Mouse (Mus musculus) CH12.LX (cell line): Measurements from ENCODE around the gene Tshz2. TPM values are rescaled to one million over a fixed set of nuclear protein-coding genes. Genes with fewer than 3 reads are reported as not detected.

Source experiments
- DNase-seq: peaks from one replicate; pipeline ENCODE4 v3.0.0-alpha.2; 2013; ENCODE audit errors: extremely low read depth
- H3K27ac ChIP-seq: 2 replicates; pipeline ENCODE4 v1.5.1; 2012; ENCODE audit warnings: low read depth, mild to moderate bottlenecking, control low read depth, moderate library complexity; ENCODE audit not compliant: insufficient read depth
- H3K27me3 ChIP-seq: replicated peaks from 2 replicates; pipeline ENCODE3; 2012; ENCODE audit warnings: inconsistent platforms
- H3K36me3 ChIP-seq, 2 experiments: replicated peaks in 1 of 2; 2 replicates each; pipeline versions ENCODE3 to v1.6.1; 2012; ENCODE audit warnings: inconsistent platforms in 1 of 2, low read length in 1 of 2, mild to moderate bottlenecking in 1 of 2, mixed read lengths in 1 of 2, moderate library complexity in 1 of 2; ENCODE audit not compliant: control insufficient read depth in 1 of 2, insufficient read depth in 1 of 2
- H3K4me1 ChIP-seq, 2 experiments: 2 replicates each; pipeline ENCODE4 v1.6.1; 2012; ENCODE audit warnings: inconsistent platforms in 1 of 2, moderate library complexity in 1 of 2; ENCODE audit not compliant: insufficient read depth in 2 of 2, control insufficient read depth in 1 of 2
- H3K4me2 ChIP-seq: 2 replicates; pipeline ENCODE4 v1.6.1; 2012; ENCODE audit warnings: low read depth, mild to moderate bottlenecking, control low read depth; ENCODE audit not compliant: poor library complexity, insufficient read depth, severe bottlenecking
- H3K4me3 ChIP-seq, 3 experiments: fragments of 150-350 bp in 1 of 3; sonication (generic) in 1 of 3; replicated peaks in 1 of 3; 2 replicates each; pipeline versions ENCODE3 to v1.5.1; 2011 to 2012; ENCODE audit warnings: low read depth in 2 of 3, low read length in 2 of 3, mild to moderate bottlenecking in 2 of 3, moderate library complexity in 2 of 3, control low read depth in 1 of 3, improper control_type of control experiment in 1 of 3, inconsistent platforms in 1 of 3, mixed read lengths in 1 of 3; ENCODE audit not compliant: poor library complexity in 1 of 3
- H3K79me2 ChIP-seq: replicated peaks from 2 replicates; pipeline ENCODE4 v1.6.1; 2012; ENCODE audit warnings: mild to moderate bottlenecking, moderate library complexity; ENCODE audit not compliant: control insufficient read depth, poor library complexity, insufficient read depth, severe bottlenecking; ENCODE audit errors: extremely low read depth
- H3K9ac ChIP-seq: 2 replicates; pipeline ENCODE4 v1.6.1; 2012; ENCODE audit warnings: low read depth, mild to moderate bottlenecking, control low read depth, moderate library complexity; ENCODE audit not compliant: insufficient read depth
- H3K9me3 ChIP-seq: replicated peaks from 2 replicates; pipeline ENCODE3; 2012; ENCODE audit warnings: low read length, inconsistent platforms, mixed read lengths
- BHLHE40 ChIP-seq: IDR thresholded peaks from 2 replicates; pipeline ENCODE4 v1.6.1; 2011; ENCODE audit warnings: mild to moderate bottlenecking, low read depth, low read length, improper control_type of control experiment
- CHD1 ChIP-seq: IDR thresholded peaks from 2 replicates; pipeline ENCODE4 v1.6.1; 2012; ENCODE audit warnings: low read depth, low read length, improper control_type of control experiment, inconsistent platforms
- CHD2 ChIP-seq: IDR thresholded peaks from 2 replicates; pipeline ENCODE4 v1.6.1; 2011; ENCODE audit warnings: low read length, improper control_type of control experiment
- ELF1 ChIP-seq: IDR thresholded peaks from 2 replicates; pipeline ENCODE4 v1.6.1; 2014; ENCODE audit warnings: low read depth, mild to moderate bottlenecking, inconsistent platforms, low read length, improper control_type of control experiment
- GABPA ChIP-seq: IDR thresholded peaks from 2 replicates; pipeline ENCODE4 v1.6.1; 2012; ENCODE audit warnings: low read depth, low read length, improper control_type of control experiment, inconsistent platforms; ENCODE audit not compliant: insufficient replicate concordance
- HCFC1 ChIP-seq: IDR thresholded peaks from 2 replicates; pipeline ENCODE4 v1.6.1; 2012; ENCODE audit warnings: low read depth, mild to moderate bottlenecking, inconsistent platforms, low read length, improper control_type of control experiment
- MAX ChIP-seq: IDR thresholded peaks from 2 replicates; pipeline ENCODE4 v1.6.1; 2011; ENCODE audit warnings: low read length, improper control_type of control experiment
- MAZ ChIP-seq: IDR thresholded peaks from 2 replicates; pipeline ENCODE4 v1.6.1; 2012; ENCODE audit warnings: low read depth, mild to moderate bottlenecking, inconsistent platforms, low read length, improper control_type of control experiment, moderate library complexity
- NELFE ChIP-seq: IDR thresholded peaks from 2 replicates; pipeline ENCODE4 v1.6.1; 2011; ENCODE audit warnings: low read depth, low read length, improper control_type of control experiment
- PAX5 ChIP-seq: IDR thresholded peaks from 2 replicates; pipeline ENCODE4 v1.6.1; 2012; ENCODE audit warnings: low read length, inconsistent platforms, mixed read lengths
- POLR2A ChIP-seq: IDR thresholded peaks from 2 replicates; pipeline ENCODE4 v1.6.1; 2011; ENCODE audit warnings: low read depth, mild to moderate bottlenecking, improper control_type of control experiment, low read length
- SMC3 ChIP-seq: IDR thresholded peaks from 2 replicates; pipeline ENCODE4 v1.6.1; 2011; ENCODE audit warnings: low read depth, low read length, improper control_type of control experiment
- TCF12 ChIP-seq: IDR thresholded peaks from 2 replicates; pipeline ENCODE4 v1.6.1; 2014; ENCODE audit warnings: low read depth, mild to moderate bottlenecking, inconsistent platforms, low read length, improper control_type of control experiment
- USF2 ChIP-seq: conservative IDR thresholded peaks from 2 replicates; pipeline ENCODE4 v1.6.1; 2011; ENCODE audit warnings: low read depth, low read length, improper control_type of control experiment
- ZC3H11A ChIP-seq: IDR thresholded peaks from 2 replicates; pipeline ENCODE4 v1.6.1; 2012; ENCODE audit warnings: low read depth, mild to moderate bottlenecking, inconsistent platforms, low read length, improper control_type of control experiment
- ZKSCAN1 ChIP-seq: IDR thresholded peaks from 2 replicates; pipeline ENCODE4 v1.6.1; 2012; ENCODE audit warnings: low read depth, inconsistent platforms, low read length, improper control_type of control experiment, borderline replicate concordance
- ZNF384 ChIP-seq: IDR thresholded peaks from 2 replicates; pipeline ENCODE4 v1.6.1; 2012; ENCODE audit warnings: low read depth, low read length, improper control_type of control experiment, inconsistent platforms
- dilution Hi-C: fragments of 300-500 bp; cut with MboI; formaldehyde crosslinking; loops from 2 replicates; pipeline ENCODE4 v1.14.3; 2020; ENCODE audit warnings: low sequenced_read_pairs; ENCODE audit not compliant: extremely low pct_unique_long_range_greater_than_20kb, extremely low pct_ligation_motif_present
- in situ Hi-C: fragments of 300-500 bp; cut with MboI; formaldehyde crosslinking; loops from 3 replicates; pipeline ENCODE4 v1.14.3; 2019; ENCODE audit warnings: low sequenced_read_pairs, low pct_ligation_motif_present, low pct_unique_long_range_greater_than_20kb, mixed read lengths
- polyA plus RNA-seq: library from polyadenylated mRNA; unstranded; fragments of >175 nt; gene quantifications from 2 replicates; pipeline ENCODE4 v1.2.1, GENCODE M21; 2012; ENCODE audit warnings: low read depth; ENCODE audit not compliant: insufficient read length
- total RNA-seq, 2 experiments: library from RNA; depleted of rRNA; stranded (reverse); fragments of 300-350 nt in 1 of 2; fragments of >200 nt in 1 of 2; gene quantifications; 2 replicates each; pipeline ENCODE4 v1.2.3; 2012 to 2014

The Tshz2 gene
- total and polyA plus RNA-seq, 3 experiments, result not detected

DNA sequence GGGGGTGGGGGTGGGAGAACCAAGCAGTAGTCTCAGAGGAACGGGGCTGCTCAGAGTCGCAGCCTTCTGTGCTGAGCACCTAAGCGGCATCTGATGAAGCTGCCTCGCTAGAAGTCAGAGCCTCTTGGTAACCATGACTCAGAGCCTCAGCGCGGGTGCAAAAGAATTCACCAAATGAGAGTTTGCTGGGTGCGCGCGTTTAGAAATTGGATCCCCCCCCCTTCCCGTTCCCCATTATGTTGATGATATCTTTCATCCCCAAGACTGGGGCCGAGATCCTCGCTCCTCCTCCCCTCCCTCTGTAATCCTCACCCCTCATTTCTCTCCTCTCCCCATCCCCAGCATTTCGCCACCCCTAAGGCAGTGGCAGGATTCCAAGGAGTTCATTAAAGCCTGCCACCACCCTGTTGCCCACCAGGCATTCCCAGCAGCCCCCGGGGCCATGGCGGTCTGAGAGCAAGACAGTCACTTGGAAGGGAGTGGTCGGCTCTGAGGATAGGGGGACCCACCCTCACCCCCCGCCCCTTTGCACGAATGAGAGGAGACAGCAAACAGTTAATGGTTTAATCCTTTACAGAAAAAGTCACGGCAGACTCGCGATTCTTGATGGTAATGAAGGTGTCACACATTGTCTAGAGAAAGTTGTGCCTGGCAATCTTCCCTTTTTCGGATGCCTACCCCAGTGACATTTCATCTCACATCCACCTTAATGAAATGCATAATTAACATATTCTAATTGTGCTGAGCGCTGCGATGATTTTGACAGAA is 328.8 kb downstream of the Tshz2 start:
- Histone ChIP-seq H3K79me2 (no peaks in the 10 kb centered on the region), H3K9me3 (peaks cover 85% of the 10 kb centered on the region), H3K9ac (no peak overlapping the region), H3K4me2 (no peak overlapping the region), H3K4me3 (no peak overlapping the region), H3K4me1 (no peaks in the 10 kb centered on the region), H3K27me3 (no peaks in the 10 kb centered on the region), H3K36me3 (no peaks in the 10 kb centered on the region), H3K27ac (no peak overlapping the region)
- TF ChIP-seq SMC3 (no peak), MAX (no peak), NELFE (no peak), PAX5 (no peak), TCF12 (no peak), BHLHE40 (no peak), CHD2 (no peak), CHD1 (no peak), GABPA (no peak)
- in situ Hi-C loops (no loop called here), dilution Hi-C loops (no loop called here)
- no peak for DNase-seq

- H3K36me3 ChIP-seq, result no peaks in the 10 kb centered on the region
- DNase-seq, result no peak
- H3K4me1 ChIP-seq, result no peaks in the 10 kb centered on the region
- TF ChIP-seq CHD2, result no peak
- TF ChIP-seq BHLHE40, result no peak
- no peak for TF ChIP-seq HCFC1
- no peak for TF ChIP-seq ZC3H11A
- TF ChIP-seq MAZ, result no peak
- TF ChIP-seq POLR2A, result no peak
- no peak for TF ChIP-seq USF2
- no peak for TF ChIP-seq ELF1
- TF ChIP-seq CHD1, result no peak
- TF ChIP-seq ZNF384, result no peak
- no peak for TF ChIP-seq ZKSCAN1
- TF ChIP-seq MAX, result no peak
- H3K27me3 ChIP-seq, result no peaks in the 10 kb centered on the region
- H3K9ac ChIP-seq, result no peak overlapping the region
- in situ Hi-C loops, result no loop called here
- H3K79me2 ChIP-seq, result no peaks in the 10 kb centered on the region
- no peak overlapping the region for H3K27ac ChIP-seq
- no peak overlapping the region for H3K4me2 ChIP-seq
- H3K9me3 ChIP-seq, result peaks cover 80% of the 10 kb centered on the region
- no peak overlapping the region for H3K4me3 ChIP-seq
- dilution Hi-C loops, result no loop called here
These were observed 329.4 kb downstream of the Tshz2 start for GRCm38 (mm10) chr2:169962231-169962600.
